Mouse (Mus musculus) heart, embryonic 15.5 days (tissue): ENCODE measurements around the gene Gm44596. TPM values are rescaled to one million over a fixed set of nuclear protein-coding genes. Genes with fewer than 3 reads are reported as not detected.

Source experiments
- ATAC-seq: fragments of 200-750 bp; cut with Nextera tagmentation; replicated peaks from 2 replicates; pipeline ENCODE4 v1.8.0; 2017; ENCODE audit warnings: low read depth, moderate TSS enrichment; ENCODE audit not compliant: insufficient number of reproducible peaks, insufficient read depth, low FRiP score
- H3K27ac ChIP-seq: fragments of 300-500 bp; sonication (generic); 2 replicates; pipeline ENCODE4 v1.5.1; 2015; ENCODE audit warnings: mild to moderate bottlenecking, inconsistent platforms
- H3K27me3 ChIP-seq: fragments of 300-500 bp; sonication (generic); 2 replicates; pipeline ENCODE4 v1.6.1; 2015; ENCODE audit warnings: inconsistent platforms
- H3K36me3 ChIP-seq: fragments of 300-500 bp; sonication (generic); 2 replicates; pipeline ENCODE4 v1.6.1; 2015; ENCODE audit warnings: mild to moderate bottlenecking, inconsistent platforms
- H3K4me1 ChIP-seq: fragments of 300-500 bp; sonication (generic); replicated peaks from 2 replicates; pipeline ENCODE4 v1.6.1; 2015; ENCODE audit warnings: inconsistent platforms
- H3K4me2 ChIP-seq: fragments of 300-500 bp; sonication (generic); 2 replicates; pipeline ENCODE4 v1.6.1; 2015; ENCODE audit warnings: inconsistent platforms, mild to moderate bottlenecking, moderate library complexity
- H3K4me3 ChIP-seq: fragments of 300-500 bp; sonication (generic); 2 replicates; pipeline ENCODE4 v1.5.1; 2015; ENCODE audit warnings: mild to moderate bottlenecking, inconsistent platforms
- H3K9ac ChIP-seq: fragments of 300-500 bp; sonication (generic); 2 replicates; pipeline ENCODE4 v1.6.1; 2015; ENCODE audit warnings: mild to moderate bottlenecking, inconsistent platforms
- H3K9me3 ChIP-seq: fragments of 300-500 bp; sonication (generic); replicated peaks from 2 replicates; pipeline ENCODE4 v1.6.1; 2016; ENCODE audit warnings: inconsistent platforms
- WGBS: fragments of 180-500 bp; shearing (Covaris S2); methylation state at CpG from one replicate; pipeline ENCODE4 v1.1.7; 2015; ENCODE audit warnings: mixed read lengths; 5-methylcytosine and 5-hydroxymethylcytosine counted together
- polyA plus RNA-seq: library from polyadenylated mRNA; unstranded; fragments of >200 nt; fragmentation: Nextera tagmentation; extraction: Ambion mirVana; gene quantifications from 2 replicates; pipeline ENCODE4 v1.2.1, GENCODE M21; 2015

Gm44596 gene
- polyA plus RNA-seq: not detected in 2 replicates

- H3K9me3 ChIP-seq: no peaks in the 10 kb centered on the region
- H3K4me2 ChIP-seq: no peak within 1 kb of the TSS
- H3K4me3 ChIP-seq: no peak within 1 kb of the TSS
- peaks cover 49% of the 10 kb centered on the region for H3K36me3 ChIP-seq
- H3K4me1 ChIP-seq: peaks cover 6% of the 10 kb centered on the region; the same call in 1 of the 2 replicates
- peak; percentile 63 for ATAC-seq
- 0 out of 2 replicates have a peak within 1 kb of the TSS, but pooled peaks have one; percentile 9 for H3K27ac ChIP-seq
- H3K27me3 ChIP-seq: no peaks in the 10 kb centered on the region
- H3K9ac ChIP-seq: no peak within 1 kb of the TSS
- WGBS: 49% methylated on average over 6 of the region's 6 CpGs
Measured at GRCm38 (mm10) chr6:128375192-128375591, at the start of gene Gm44596, which contains the start of gene Tex52. Gm44596 (plus strand) TSS chr6:128375503. Tex52 (plus strand) TSS chr6:128375456.

GRCm38 (mm10) chr6:128334397-128335124 lies 40.7 kb upstream of the Gm44596 start:
- ATAC-seq: peak; percentile 41; the same call in 1 of the 2 replicates

GRCm38 (mm10) chr6:128337467-128337866 lies 37.8 kb upstream of the Gm44596 start:
- Histone ChIP-seq H3K9ac (no peak overlapping the region), H3K4me1 (peaks cover 15% of the 10 kb centered on the region), H3K27me3 (no peaks in the 10 kb centered on the region), H3K4me3 (no peak overlapping the region), H3K4me2 (no peak overlapping the region), H3K27ac (no peak overlapping the region), H3K9me3 (no peaks in the 10 kb centered on the region), H3K36me3 (no peaks in the 10 kb centered on the region)
- WGBS: 81% methylated on average over 7 of the region's 7 CpGs
- ATAC-seq: no peak

More at GRCm38 (mm10) chr6:128334397-128335124, 40.7 kb upstream of the Gm44596 start:
- H3K4me1 ChIP-seq: peaks cover 15% of the 10 kb centered on the region
- H3K36me3 ChIP-seq: peaks cover 16% of the 10 kb centered on the region
- H3K9me3 ChIP-seq: peaks cover under 1% of the 10 kb centered on the region; the same call in 1 of the 2 replicates
- H3K27ac ChIP-seq: peak overlapping the region; percentile 25; the same call in 1 of the 2 replicates
- no peak overlapping the region for H3K9ac ChIP-seq
- peak overlapping the region; percentile 33; the same call in 1 of the 2 replicates for H3K4me2 ChIP-seq
- no peaks in the 10 kb centered on the region for H3K27me3 ChIP-seq
- 10% methylated on average over 12 of the region's 12 CpGs for WGBS
- H3K4me3 ChIP-seq: no peak overlapping the region

GRCm38 (mm10) chr6:128338876-128339275 lies 36.4 kb upstream of the Gm44596 start:
- no peak overlapping the region for H3K9ac ChIP-seq
- no peaks in the 10 kb centered on the region for H3K9me3 ChIP-seq
- 34% methylated on average over 5 of the region's 5 CpGs for WGBS
- H3K4me1 ChIP-seq: peaks cover 15% of the 10 kb centered on the region
- no peaks in the 10 kb centered on the region for H3K27me3 ChIP-seq
- H3K27ac ChIP-seq: no peak overlapping the region
- no peak overlapping the region for H3K4me3 ChIP-seq
- peak; percentile 62 for ATAC-seq
- no peaks in the 10 kb centered on the region for H3K36me3 ChIP-seq
- H3K4me2 ChIP-seq: no peak overlapping the region

- H3K4me1 ChIP-seq: peaks cover 6% of the 10 kb centered on the region
- 89% methylated on average over 11 of the region's 11 CpGs for WGBS
- H3K36me3 ChIP-seq: no peaks in the 10 kb centered on the region
- no peak for ATAC-seq
- no peak overlapping the region for H3K4me2 ChIP-seq
- H3K27ac ChIP-seq: no peak overlapping the region
- H3K27me3 ChIP-seq: no peaks in the 10 kb centered on the region
- H3K4me3 ChIP-seq: no peak overlapping the region
- H3K9ac ChIP-seq: no peak overlapping the region
- H3K9me3 ChIP-seq: no peaks in the 10 kb centered on the region
Measured at GRCm38 (mm10) chr6:128341956-128342723, 33.2 kb upstream of the Gm44596 start.

- Histone ChIP-seq H3K36me3 (peaks cover 3% of the 10 kb centered on the region; the same call in 1 of the 2 replicates), H3K27me3 (no peaks in the 10 kb centered on the region), H3K4me2 (no peak overlapping the region), H3K9me3 (no peaks in the 10 kb centered on the region), H3K9ac (no peak overlapping the region), H3K27ac (no peak overlapping the region), H3K4me3 (no peak overlapping the region), H3K4me1 (no peaks in the 10 kb centered on the region)
- ATAC-seq: no peak
- WGBS: 81% methylated on average over 10 of the region's 10 CpGs
Measured at GRCm38 (mm10) chr6:128345623-128346022, 29.7 kb upstream of the Gm44596 start.

- H3K4me3 ChIP-seq: no peak overlapping the region
- 82% methylated on average over 6 of the region's 6 CpGs for WGBS
- no peak overlapping the region for H3K4me2 ChIP-seq
- H3K27me3 ChIP-seq: no peaks in the 10 kb centered on the region
- no peaks in the 10 kb centered on the region for H3K9me3 ChIP-seq
- no peak overlapping the region for H3K27ac ChIP-seq
- ATAC-seq: no peak
- no peaks in the 10 kb centered on the region for H3K4me1 ChIP-seq
- no peak overlapping the region for H3K9ac ChIP-seq
- H3K36me3 ChIP-seq: peaks cover 3% of the 10 kb centered on the region; the same call in 1 of the 2 replicates
Measured at GRCm38 (mm10) chr6:128346782-128347181, 28.5 kb upstream of the Gm44596 start.

- no peak overlapping the region for H3K4me2 ChIP-seq
- ATAC-seq: no peak
- H3K9ac ChIP-seq: no peak overlapping the region
- 54% methylated on average over 7 of the region's 7 CpGs for WGBS
- no peak overlapping the region for H3K4me3 ChIP-seq
- H3K27me3 ChIP-seq: no peaks in the 10 kb centered on the region
- peaks cover 3% of the 10 kb centered on the region; the same call in 1 of the 2 replicates for H3K36me3 ChIP-seq
- no peaks in the 10 kb centered on the region for H3K9me3 ChIP-seq
- peaks cover 7% of the 10 kb centered on the region for H3K4me1 ChIP-seq
- H3K27ac ChIP-seq: no peak overlapping the region; the same call in 1 of the 2 replicates
Measured at GRCm38 (mm10) chr6:128349711-128350110, 25.6 kb upstream of the Gm44596 start.

GRCm38 (mm10) chr6:128354140-128354539 lies 21.2 kb upstream of the Gm44596 start:
- Histone ChIP-seq H3K9ac (no peak overlapping the region), H3K9me3 (no peaks in the 10 kb centered on the region), H3K27me3 (no peaks in the 10 kb centered on the region), H3K36me3 (peaks cover 25% of the 10 kb centered on the region), H3K4me3 (no peak overlapping the region), H3K27ac (no peak overlapping the region), H3K4me2 (no peak overlapping the region), H3K4me1 (peaks cover 13% of the 10 kb centered on the region)
- 61% methylated on average over 3 of the region's 3 CpGs for WGBS
- ATAC-seq: no peak

GRCm38 (mm10) chr6:128355201-128355681 lies 20.1 kb upstream of the Gm44596 start:
- Histone ChIP-seq H3K27me3 (no peaks in the 10 kb centered on the region), H3K36me3 (peaks cover 24% of the 10 kb centered on the region), H3K9me3 (no peaks in the 10 kb centered on the region), H3K27ac (peak overlapping the region; percentile 78), H3K9ac (peak overlapping the region; percentile 72), H3K4me2 (peak overlapping the region; percentile 87), H3K4me1 (peaks cover 15% of the 10 kb centered on the region), H3K4me3 (peak overlapping the region; percentile 69)
- peak; percentile 50 for ATAC-seq
- under 1% methylated on average over 28 of the region's 28 CpGs for WGBS
